Mouse (Mus musculus): Measurements from ENCODE around the gene Tyr.
"Not testable (repeated sequence)": the region's sequence is repeated elsewhere in the genome, so short reads cannot be mapped to it uniquely, and the experiment has no call there.

Tyr gene

GRCm38 (mm10) chr7:87493412-87493811 lies at the start of gene Tyr:
Tyr (minus strand) TSS chr7:87493512.
- no peak for DNase-seq (ENCODE audit: low spot score in 2 of 2)

- no peak for DNase-seq (ENCODE audit: low spot score in 2 of 2)
These were observed 45.7 kb upstream of the Tyr start for GRCm38 (mm10) chr7:87539031-87539430.

- DNase-seq (ENCODE audit: low spot score in 2 of 2) = peak; percentile 13 to 60
These were observed 891 bp upstream of the Tyr start for GRCm38 (mm10) chr7:87494124-87494682.

- DNase-seq (ENCODE audit: low spot score in 2 of 2) = no peak
These were observed 5.3 kb downstream of the Tyr start for GRCm38 (mm10) chr7:87488024-87488423.

GRCm38 (mm10) chr7:87413271-87413670 lies 80.0 kb downstream of the Tyr start:
- DNase-seq (ENCODE audit: low spot score in 2 of 2) = no peak

GRCm38 (mm10) chr7:87411373-87411772 lies 81.9 kb downstream of the Tyr start:
- DNase-seq (ENCODE audit: low spot score in 2 of 2) = not testable (repeated sequence)

- DNase-seq (ENCODE audit: low spot score in 2 of 2) = no peak
These were observed 96.3 kb downstream of the Tyr start for GRCm38 (mm10) chr7:87397023-87397422.

- DNase-seq (ENCODE audit: low spot score in 2 of 2) = no peak
These were observed 118.4 kb downstream of the Tyr start for GRCm38 (mm10) chr7:87374935-87375334.

Data from frontal cortex, postnatal 36 days (tissue).